Mouse (Mus musculus): ENCODE measurements around the gene Asxl2.

Asxl2 gene

GRCm38 (mm10) chr12:3547506-3547905 is 120.8 kb downstream of the Asxl2 start:
- DNase-seq, result no peak

GRCm38 (mm10) chr12:3547911-3548310 is 121.3 kb downstream of the Asxl2 start:
- DNase-seq, result no peak

GRCm38 (mm10) chr12:3548582-3549211 is 122.0 kb downstream of the Asxl2 start:
- no peak for DNase-seq

GRCm38 (mm10) chr12:3550280-3550679 is 123.6 kb downstream of the Asxl2 start:
- peak; percentile 61 for DNase-seq

All from embryo, embryonic 11 days (tissue).